Mouse (Mus musculus): Measurements from ENCODE around the gene Chrna4. TPM values are rescaled to one million over a fixed set of nuclear protein-coding genes. Genes with fewer than 3 reads are reported as not detected.
A peak's percentile ranks its signal among the peaks of the same experiment; 100 is the strongest.

Chrna4 gene
- 3.4 and 3.5 TPM in 2 replicates for polyA plus RNA-seq (2015; fragmentation: Nextera tagmentation; extraction: Ambion mirVana)

DNA sequence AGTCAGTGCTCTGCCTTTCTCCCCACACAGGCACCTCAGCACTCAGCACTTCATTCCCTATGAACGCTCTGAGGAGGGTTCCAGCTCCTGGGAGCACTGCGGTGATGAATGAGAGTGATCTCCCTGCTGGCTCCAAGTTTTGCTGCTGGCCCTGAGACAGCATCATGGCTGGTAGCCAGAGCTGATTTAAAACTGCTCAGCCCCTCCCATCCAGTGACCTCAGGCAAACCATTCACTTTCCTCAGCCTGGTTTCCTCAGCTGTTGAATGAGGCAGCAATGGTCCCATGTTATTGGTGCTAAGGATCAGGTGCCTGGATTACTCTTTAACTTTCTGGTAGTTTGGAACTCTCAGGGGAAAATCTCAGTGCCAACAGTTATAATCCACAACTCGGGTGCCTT is at the start of gene Chrna4:
Chrna4 (minus strand) TSS at position 110 of the 400 bp plus-strand sequence.
- 53% methylated on average over 3 of the region's 3 CpGs for WGBS
- ATAC-seq (ENCODE audit: insufficient number of reproducible peaks, low FRiP score, low TSS enrichment, low read depth) = no peak
- H3K27ac ChIP-seq (replicated peaks) = no peak within 1 kb of the TSS
- no peak within 1 kb of the TSS for H3K4me2 ChIP-seq (replicated peaks)
- H3K9me3 ChIP-seq (replicated peaks) = no peaks in the 10 kb centered on the region
- peaks cover 35% of the 10 kb centered on the region for H3K27me3 ChIP-seq
- no peaks in the 10 kb centered on the region for H3K36me3 ChIP-seq
- peaks cover 13% of the 10 kb centered on the region for H3K4me1 ChIP-seq
- no peak within 1 kb of the TSS for H3K9ac ChIP-seq
- H3K4me3 ChIP-seq (replicated peaks) = no peak within 1 kb of the TSS

DNA sequence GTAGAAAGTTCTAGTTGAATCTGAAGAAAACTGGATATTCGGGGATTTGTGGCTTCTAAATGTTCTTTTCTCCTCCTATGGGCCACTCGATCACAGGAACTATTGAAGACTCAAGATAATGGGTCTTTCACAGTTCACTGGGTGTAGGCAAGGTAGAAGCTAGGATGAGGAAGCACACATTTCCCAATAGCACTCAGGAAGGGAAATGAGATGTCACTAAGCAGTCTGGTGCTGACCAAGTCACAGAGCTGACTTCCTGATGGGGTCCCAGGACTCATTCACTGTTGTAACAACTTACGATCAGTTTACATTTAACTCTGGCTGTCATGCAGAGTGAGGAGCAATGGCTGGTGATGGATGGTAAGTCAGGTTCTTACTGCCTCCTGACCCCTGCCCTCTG is 46.8 kb upstream of the Chrna4 start:
- H3K27me3 ChIP-seq = no peaks in the 10 kb centered on the region; the same call in 1 of the 2 replicates
- H3K9ac ChIP-seq = no peak overlapping the region
- no peak overlapping the region for H3K4me2 ChIP-seq (replicated peaks)
- no peak overlapping the region for H3K27ac ChIP-seq (replicated peaks)
- H3K9me3 ChIP-seq (replicated peaks) = no peaks in the 10 kb centered on the region
- H3K36me3 ChIP-seq = no peaks in the 10 kb centered on the region
- H3K4me1 ChIP-seq = no peaks in the 10 kb centered on the region
- 75% methylated on average over 3 of the region's 3 CpGs for WGBS
- ATAC-seq (ENCODE audit: insufficient number of reproducible peaks, low FRiP score, low TSS enrichment, low read depth) = no peak
- H3K4me3 ChIP-seq (replicated peaks) = no peak overlapping the region

DNA sequence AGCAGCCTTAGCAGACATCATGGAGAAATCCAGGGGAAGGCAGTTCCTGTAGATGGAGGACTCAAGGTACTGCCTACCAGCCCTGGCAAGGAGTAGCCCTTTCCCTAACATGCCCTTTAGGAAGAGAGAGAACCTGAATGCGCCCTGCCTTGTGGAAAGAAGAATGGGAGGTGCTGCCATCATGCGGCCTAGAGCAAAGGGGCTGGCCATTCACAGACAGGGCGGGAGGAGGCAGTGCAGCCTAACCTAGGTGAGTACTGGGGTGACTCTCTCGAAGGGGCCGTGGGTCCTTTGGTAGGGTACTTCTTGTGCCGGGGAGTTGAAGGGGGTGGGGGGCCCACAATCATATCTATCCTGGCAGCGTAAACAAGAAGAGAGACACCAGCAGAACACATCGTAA is 41.7 kb upstream of the Chrna4 start:
- H3K9me3 ChIP-seq (replicated peaks) = no peaks in the 10 kb centered on the region
- WGBS = 62% methylated on average over 8 of the region's 8 CpGs

DNA sequence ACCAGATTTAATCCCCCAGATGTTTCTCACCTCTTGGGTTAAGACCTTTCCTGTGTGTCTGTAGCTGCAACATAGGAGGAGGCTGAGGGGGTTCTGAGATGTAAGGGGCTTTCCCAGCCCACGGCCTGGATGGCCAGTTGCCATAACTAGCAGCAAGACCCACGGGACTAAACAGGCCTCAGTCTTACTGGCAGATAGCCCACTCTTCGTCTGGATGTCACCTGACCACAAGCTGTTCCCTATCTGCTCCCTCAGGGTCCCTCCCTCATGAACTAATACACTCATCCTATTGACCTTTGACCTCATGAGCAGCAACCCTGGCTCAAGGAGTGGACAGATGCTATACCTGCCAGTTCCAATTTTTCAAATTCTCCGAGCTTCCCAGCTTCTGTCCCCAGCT is 40.6 kb upstream of the Chrna4 start:
- Histone ChIP-seq H3K9ac (no peak overlapping the region), H3K27ac (replicated peaks) (no peak overlapping the region), H3K27me3 (no peaks in the 10 kb centered on the region), H3K4me1 (peaks cover 4% of the 10 kb centered on the region; the same call in 1 of the 2 replicates), H3K4me3 (replicated peaks) (no peak overlapping the region), H3K36me3 (no peaks in the 10 kb centered on the region), H3K4me2 (replicated peaks) (no peak overlapping the region), H3K9me3 (replicated peaks) (no peaks in the 10 kb centered on the region)
- no peak for ATAC-seq (ENCODE audit: insufficient number of reproducible peaks, low FRiP score, low TSS enrichment, low read depth)
- WGBS = 43% methylated on average over 4 of the region's 4 CpGs

More for the DNA sequence above, 41.7 kb upstream of the Chrna4 start:
- no peak overlapping the region for H3K4me2 ChIP-seq (replicated peaks)
- no peak overlapping the region for H3K27ac ChIP-seq (replicated peaks)
- H3K36me3 ChIP-seq = no peaks in the 10 kb centered on the region
- no peak overlapping the region for H3K4me3 ChIP-seq (replicated peaks)
- no peak for ATAC-seq (ENCODE audit: insufficient number of reproducible peaks, low FRiP score, low TSS enrichment, low read depth)
- no peak overlapping the region for H3K9ac ChIP-seq
- H3K27me3 ChIP-seq = no peaks in the 10 kb centered on the region
- peaks cover 4% of the 10 kb centered on the region; the same call in 1 of the 2 replicates for H3K4me1 ChIP-seq

DNA sequence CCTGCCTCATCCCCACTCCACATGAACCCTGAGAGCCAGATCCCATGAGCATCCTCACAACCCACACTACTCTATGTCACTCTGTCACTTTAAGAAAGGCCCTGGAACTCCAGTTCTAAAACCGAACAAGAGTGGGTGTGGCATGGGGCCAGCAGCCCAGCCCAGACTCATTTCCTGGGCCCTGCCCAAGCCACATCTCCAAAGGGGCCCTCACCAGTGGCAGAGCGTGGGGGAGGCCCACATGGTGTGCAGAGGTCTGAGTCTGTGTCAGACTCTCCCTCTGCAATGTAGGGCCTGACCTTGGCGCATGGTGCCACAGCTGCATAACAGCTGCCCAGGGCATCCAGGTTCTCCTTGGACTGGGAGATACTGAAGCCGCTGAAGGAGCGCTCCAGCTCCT is 37.5 kb upstream of the Chrna4 start:
- Histone ChIP-seq H3K36me3 (no peaks in the 10 kb centered on the region), H3K4me1 (peaks cover 4% of the 10 kb centered on the region; the same call in 1 of the 2 replicates), H3K9me3 (replicated peaks) (no peaks in the 10 kb centered on the region), H3K9ac (no peak overlapping the region), H3K27me3 (no peaks in the 10 kb centered on the region; the same call in 1 of the 2 replicates), H3K4me3 (replicated peaks) (no peak overlapping the region), H3K4me2 (replicated peaks) (no peak overlapping the region), H3K27ac (replicated peaks) (no peak overlapping the region)
- WGBS = 54% methylated on average over 5 of the region's 5 CpGs
- 0 out of 2 replicates have a peak, but pooled peaks have one; percentile 35 for ATAC-seq (ENCODE audit: insufficient number of reproducible peaks, low FRiP score, low TSS enrichment, low read depth)

DNA sequence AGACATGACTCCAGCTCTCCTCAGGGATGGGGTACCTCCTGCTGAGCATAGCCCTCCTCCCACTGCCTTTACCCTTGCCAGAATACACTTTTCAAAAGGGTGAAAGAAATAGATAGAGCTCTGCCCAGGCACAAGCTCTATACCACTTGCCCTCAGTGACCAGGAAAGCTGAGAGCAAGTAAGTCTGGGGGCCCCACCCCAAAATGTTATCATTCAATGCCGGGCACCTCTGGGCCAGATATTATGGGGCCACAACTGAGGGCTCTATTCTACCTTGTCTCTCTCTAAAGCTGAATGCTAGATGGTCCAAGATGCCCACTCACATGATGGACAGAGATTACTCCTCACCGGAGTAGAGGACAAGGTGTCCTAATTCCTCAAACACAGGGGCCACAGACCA is 36.2 kb upstream of the Chrna4 start:
- Histone ChIP-seq H3K27ac (replicated peaks) (no peak overlapping the region), H3K36me3 (no peaks in the 10 kb centered on the region), H3K4me2 (replicated peaks) (no peak overlapping the region), H3K27me3 (no peaks in the 10 kb centered on the region; the same call in 1 of the 2 replicates), H3K9ac (no peak overlapping the region), H3K9me3 (replicated peaks) (no peaks in the 10 kb centered on the region), H3K4me3 (replicated peaks) (no peak overlapping the region), H3K4me1 (peaks cover 4% of the 10 kb centered on the region; the same call in 1 of the 2 replicates)
- WGBS = 85% methylated on average over 2 of the region's 2 CpGs
- no peak for ATAC-seq (ENCODE audit: insufficient number of reproducible peaks, low FRiP score, low TSS enrichment, low read depth)

DNA sequence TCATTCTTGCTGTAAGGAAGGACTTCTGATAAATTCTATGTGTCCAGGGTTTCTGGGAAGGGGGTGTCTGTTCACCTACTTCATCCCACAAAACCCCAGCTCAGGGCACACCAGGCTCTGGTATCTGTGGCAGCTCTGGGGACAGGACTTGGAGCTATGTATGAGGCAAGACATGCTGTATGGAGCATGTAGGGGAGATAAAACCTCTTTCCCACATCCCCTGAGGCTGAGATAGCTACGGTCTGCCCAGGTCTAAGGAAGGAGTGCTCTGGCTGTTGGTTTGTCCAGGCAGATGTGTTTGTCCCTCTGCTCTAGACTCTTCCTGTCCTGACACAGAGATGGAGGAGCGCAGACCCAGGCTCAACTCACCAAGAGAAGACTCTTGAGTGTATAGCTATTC is 35.6 kb upstream of the Chrna4 start:
- no peak overlapping the region for H3K9ac ChIP-seq
- H3K4me2 ChIP-seq (replicated peaks) = no peak overlapping the region
- ATAC-seq (ENCODE audit: insufficient number of reproducible peaks, low FRiP score, low TSS enrichment, low read depth) = no peak
- no peaks in the 10 kb centered on the region for H3K9me3 ChIP-seq (replicated peaks)
- no peak overlapping the region for H3K27ac ChIP-seq (replicated peaks)
- no peak overlapping the region for H3K4me3 ChIP-seq (replicated peaks)
- 81% methylated on average over 2 of the region's 2 CpGs for WGBS
- no peaks in the 10 kb centered on the region; the same call in 1 of the 2 replicates for H3K27me3 ChIP-seq
- peaks cover 4% of the 10 kb centered on the region; the same call in 1 of the 2 replicates for H3K4me1 ChIP-seq
- no peaks in the 10 kb centered on the region for H3K36me3 ChIP-seq

DNA sequence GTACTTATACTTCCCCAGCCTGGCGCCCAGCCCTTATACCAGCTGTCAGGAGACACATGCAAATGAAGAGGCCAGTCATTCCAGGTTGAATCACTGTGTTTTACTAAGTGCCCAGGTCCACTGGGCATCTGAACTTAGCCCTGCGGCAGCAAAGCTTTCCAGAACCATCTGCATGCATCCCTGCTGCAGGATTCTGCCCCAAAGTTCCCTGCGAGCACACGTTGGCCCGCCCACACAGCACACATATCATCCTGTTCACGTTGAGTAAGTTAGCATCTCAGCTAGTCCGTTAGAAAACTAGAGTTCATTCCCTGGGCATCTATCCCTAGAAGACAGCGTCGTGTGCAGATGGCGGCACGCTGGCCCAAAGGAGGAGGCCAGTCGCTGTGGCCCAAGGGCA is 32.2 kb upstream of the Chrna4 start:
- Histone ChIP-seq H3K27ac (replicated peaks) (no peak overlapping the region), H3K4me2 (replicated peaks) (no peak overlapping the region), H3K9ac (no peak overlapping the region), H3K4me1 (no peaks in the 10 kb centered on the region), H3K4me3 (replicated peaks) (no peak overlapping the region), H3K27me3 (peaks cover 8% of the 10 kb centered on the region; the same call in 1 of the 2 replicates), H3K36me3 (no peaks in the 10 kb centered on the region), H3K9me3 (replicated peaks) (no peaks in the 10 kb centered on the region)
- 81% methylated on average over 12 of the region's 12 CpGs for WGBS
- no peak for ATAC-seq (ENCODE audit: insufficient number of reproducible peaks, low FRiP score, low TSS enrichment, low read depth)

DNA sequence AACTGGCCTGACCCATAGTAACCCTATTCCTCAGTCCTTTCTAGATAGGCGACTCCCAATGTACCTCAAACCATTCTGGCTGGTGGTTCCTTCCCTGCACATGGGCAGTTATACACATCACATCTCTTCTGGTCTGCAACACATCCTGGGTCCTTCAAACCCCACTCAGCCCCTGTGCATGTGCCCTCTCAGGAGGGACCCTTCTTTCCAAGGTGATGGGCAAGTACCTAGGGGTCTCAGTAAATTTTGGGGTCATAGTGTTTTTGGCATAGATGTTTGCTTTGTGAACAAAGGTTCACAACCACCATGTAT is 29.0 kb upstream of the Chrna4 start:
- Histone ChIP-seq H3K4me1 (no peaks in the 10 kb centered on the region), H3K9ac (no peak overlapping the region), H3K27me3 (peaks cover 8% of the 10 kb centered on the region; the same call in 1 of the 2 replicates), H3K9me3 (replicated peaks) (no peaks in the 10 kb centered on the region), H3K27ac (replicated peaks) (no peak overlapping the region), H3K4me3 (replicated peaks) (no peak overlapping the region), H3K36me3 (no peaks in the 10 kb centered on the region), H3K4me2 (replicated peaks) (no peak overlapping the region)
- WGBS = 0% methylated on average over 1 of the region's 1 CpGs
- ATAC-seq (ENCODE audit: insufficient number of reproducible peaks, low FRiP score, low TSS enrichment, low read depth) = no peak

DNA sequence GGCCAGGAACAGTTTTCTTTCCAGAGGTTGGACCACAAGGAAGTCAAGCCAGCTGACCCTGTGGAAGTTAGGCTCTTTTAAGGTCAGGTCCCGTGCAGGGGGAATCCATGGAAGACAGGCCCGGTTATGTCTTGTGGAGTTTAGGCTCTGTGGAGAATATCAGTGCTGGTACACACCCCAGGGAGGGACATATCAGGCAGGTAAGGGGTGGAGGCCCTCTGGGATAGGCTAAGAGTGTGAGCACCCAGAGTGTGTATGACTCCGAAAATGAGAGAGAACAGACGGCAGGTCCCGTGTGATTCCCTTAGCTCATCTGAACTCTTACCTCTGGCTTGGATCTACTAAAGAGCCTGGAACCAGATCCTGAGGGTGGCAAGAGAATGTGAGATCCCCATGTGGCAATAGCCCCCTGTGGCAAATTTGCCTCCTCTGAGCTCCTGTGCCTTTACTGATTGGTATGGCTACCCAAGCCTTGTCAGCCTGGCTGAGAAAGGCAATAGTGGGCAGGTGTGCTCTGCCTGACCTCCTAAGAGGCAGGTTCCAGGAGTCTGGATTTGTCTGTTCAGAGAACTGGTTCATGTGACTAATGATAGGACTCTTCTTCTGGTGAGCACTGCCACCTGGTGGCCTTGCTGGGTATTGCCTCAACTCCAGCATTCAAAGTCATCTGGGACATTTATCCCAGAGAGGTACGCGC is 28.5 kb upstream of the Chrna4 start:
- Histone ChIP-seq H3K4me1 (no peaks in the 10 kb centered on the region), H3K27ac (replicated peaks) (no peak overlapping the region), H3K27me3 (peaks cover 8% of the 10 kb centered on the region; the same call in 1 of the 2 replicates), H3K4me3 (replicated peaks) (no peak overlapping the region), H3K4me2 (replicated peaks) (no peak overlapping the region), H3K9ac (no peak overlapping the region), H3K9me3 (replicated peaks) (no peaks in the 10 kb centered on the region), H3K36me3 (no peaks in the 10 kb centered on the region)
- ATAC-seq (ENCODE audit: insufficient number of reproducible peaks, low FRiP score, low TSS enrichment, low read depth) = no peak
- 49% methylated on average over 7 of the region's 7 CpGs for WGBS

DNA sequence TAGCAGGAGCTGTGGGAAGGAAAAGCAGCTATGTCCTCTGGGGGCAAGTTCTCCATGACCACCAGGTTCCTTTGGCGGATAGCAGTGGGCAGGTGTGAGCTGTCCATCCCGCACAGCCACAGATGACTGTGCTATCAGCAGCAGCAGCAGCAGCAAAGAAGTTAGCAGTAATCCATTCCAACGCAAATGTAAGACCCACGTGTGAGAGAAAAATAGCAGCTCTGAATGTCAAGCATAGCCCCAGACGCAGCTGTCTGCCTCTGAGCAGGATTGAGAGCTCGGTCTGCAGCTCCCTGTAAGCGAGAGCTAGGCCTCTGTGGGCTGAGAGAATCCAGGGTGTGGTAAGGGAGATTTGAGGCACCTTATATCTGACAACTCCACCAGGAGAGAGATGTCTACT is 26.8 kb upstream of the Chrna4 start:
- WGBS = 57% methylated on average over 7 of the region's 7 CpGs
- no peak overlapping the region for H3K4me3 ChIP-seq (replicated peaks)
- H3K9ac ChIP-seq = no peak overlapping the region
- H3K9me3 ChIP-seq (replicated peaks) = no peaks in the 10 kb centered on the region
- no peak overlapping the region for H3K27ac ChIP-seq (replicated peaks)
- H3K4me2 ChIP-seq (replicated peaks) = no peak overlapping the region
- no peaks in the 10 kb centered on the region for H3K36me3 ChIP-seq
- H3K27me3 ChIP-seq = peaks cover 11% of the 10 kb centered on the region; the same call in 1 of the 2 replicates
- no peak for ATAC-seq (ENCODE audit: insufficient number of reproducible peaks, low FRiP score, low TSS enrichment, low read depth)
- no peaks in the 10 kb centered on the region for H3K4me1 ChIP-seq

DNA sequence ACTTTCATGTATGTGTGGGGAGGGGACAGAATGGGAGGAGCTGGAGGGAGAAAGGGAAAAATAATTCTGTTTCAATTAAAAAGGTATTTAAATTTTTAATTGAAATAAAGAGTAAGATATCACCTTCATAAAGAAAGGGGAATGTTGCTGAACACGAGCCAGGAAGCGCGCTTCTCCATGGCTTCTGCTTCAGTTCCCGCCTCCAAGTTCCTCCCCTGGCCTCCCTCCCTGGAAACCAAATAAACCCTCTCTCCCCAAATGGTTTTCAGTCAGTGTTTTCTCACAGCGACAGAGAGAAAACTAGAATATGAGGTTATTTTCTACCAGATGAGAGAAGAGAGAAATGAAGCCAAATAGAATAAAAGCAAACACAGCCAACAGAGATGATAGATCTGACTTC is 25.2 kb upstream of the Chrna4 start:
- Histone ChIP-seq H3K27me3 (peaks cover 11% of the 10 kb centered on the region; the same call in 1 of the 2 replicates), H3K9ac (no peak overlapping the region), H3K9me3 (replicated peaks) (no peaks in the 10 kb centered on the region), H3K36me3 (no peaks in the 10 kb centered on the region), H3K4me2 (replicated peaks) (no peak overlapping the region), H3K27ac (replicated peaks) (no peak overlapping the region), H3K4me1 (no peaks in the 10 kb centered on the region), H3K4me3 (replicated peaks) (no peak overlapping the region)
- ATAC-seq (ENCODE audit: insufficient number of reproducible peaks, low FRiP score, low TSS enrichment, low read depth) = no peak
- WGBS = 68% methylated on average over 5 of the region's 5 CpGs

All from embryonic facial prominence, embryonic 15.5 days (tissue).